Mouse (Mus musculus) midbrain, postnatal 0 days (tissue): ENCODE data around the gene Ankrd11. TPM values are rescaled to one million over a fixed set of nuclear protein-coding genes. Genes with fewer than 3 reads are reported as not detected.

Experiments used
- ATAC-seq: fragments of 200-750 bp; cut with Nextera tagmentation; 2 replicates; pipeline ENCODE4 v1.8.0; 2017; ENCODE audit warnings: moderate number of reproducible peaks, mild to moderate bottlenecking, moderate TSS enrichment, moderate library complexity; ENCODE audit not compliant: low FRiP score
- DNase-seq: peaks from one replicate; pipeline ENCODE4 v3.0.0-alpha.2; 2015; ENCODE audit warnings: low spot score
- H3K27ac ChIP-seq: fragments of 300-500 bp; sonication (generic); 2 replicates; pipeline ENCODE4 v1.5.1; 2014; ENCODE audit warnings: low read depth, mild to moderate bottlenecking, low read length, mixed read lengths
- H3K27me3 ChIP-seq: fragments of 300-500 bp; sonication (generic); 2 replicates; pipeline ENCODE4 v1.6.1; 2014; ENCODE audit warnings: low read length, control low read depth, mixed read lengths; ENCODE audit not compliant: insufficient read depth
- H3K36me3 ChIP-seq: fragments of 300-500 bp; sonication (generic); 2 replicates; pipeline ENCODE4 v1.6.1; 2014; ENCODE audit warnings: low read length, control low read depth, mixed read lengths; ENCODE audit not compliant: insufficient read depth
- H3K4me1 ChIP-seq: fragments of 300-500 bp; sonication (generic); 2 replicates; pipeline ENCODE4 v1.6.1; 2014; ENCODE audit warnings: mild to moderate bottlenecking, control low read depth, antibody characterized with exemption, low read length, mixed read lengths; ENCODE audit not compliant: insufficient read depth
- H3K4me2 ChIP-seq: fragments of 300-500 bp; sonication (generic); 2 replicates; pipeline ENCODE4 v1.6.1; 2014; ENCODE audit warnings: low read depth, mild to moderate bottlenecking, low read length, mixed read lengths; ENCODE audit not compliant: poor library complexity, severe bottlenecking
- H3K4me3 ChIP-seq: fragments of 300-500 bp; sonication (generic); 2 replicates; pipeline ENCODE4 v1.5.1; 2014; ENCODE audit warnings: low read depth, mild to moderate bottlenecking, low read length, moderate library complexity
- H3K9ac ChIP-seq: fragments of 300-500 bp; sonication (generic); replicated peaks from 2 replicates; pipeline ENCODE4 v1.6.1; 2014; ENCODE audit warnings: mild to moderate bottlenecking, low read length, moderate library complexity, mixed read lengths; ENCODE audit not compliant: poor library complexity, severe bottlenecking
- H3K9me3 ChIP-seq: fragments of 300-500 bp; sonication (generic); 2 replicates; pipeline ENCODE4 v1.6.1; 2016; ENCODE audit warnings: low read length, control low read depth
- CTCF ChIP-seq: IDR thresholded peaks from 2 replicates; pipeline ENCODE4 v1.5.1; 2016; ENCODE audit warnings: antibody characterized with exemption, mild to moderate bottlenecking
- WGBS: fragments of 180-500 bp; shearing (Covaris S2); extraction: QIAGEN DNeasy Blood & Tissue Kit; methylation state at CpG from one replicate; pipeline ENCODE4 v1.1.7; 2014; 5-methylcytosine and 5-hydroxymethylcytosine counted together
- polyA plus RNA-seq: library from polyadenylated mRNA; unstranded; fragments of >200 nt; fragmentation: Nextera tagmentation; extraction: Ambion mirVana; gene quantifications from 2 replicates; pipeline ENCODE4 v1.2.1, GENCODE M21; 2015
- total RNA-seq: library from RNA; depleted of rRNA; stranded (reverse); fragments of >200 nt; gene quantifications from 2 replicates; pipeline ENCODE4 v1.2.3, GENCODE M21; 2014

Gene Ankrd11
- total and polyA plus RNA-seq, 2 experiments from 2014 or later = 78.7 to 98.3 TPM

DNA sequence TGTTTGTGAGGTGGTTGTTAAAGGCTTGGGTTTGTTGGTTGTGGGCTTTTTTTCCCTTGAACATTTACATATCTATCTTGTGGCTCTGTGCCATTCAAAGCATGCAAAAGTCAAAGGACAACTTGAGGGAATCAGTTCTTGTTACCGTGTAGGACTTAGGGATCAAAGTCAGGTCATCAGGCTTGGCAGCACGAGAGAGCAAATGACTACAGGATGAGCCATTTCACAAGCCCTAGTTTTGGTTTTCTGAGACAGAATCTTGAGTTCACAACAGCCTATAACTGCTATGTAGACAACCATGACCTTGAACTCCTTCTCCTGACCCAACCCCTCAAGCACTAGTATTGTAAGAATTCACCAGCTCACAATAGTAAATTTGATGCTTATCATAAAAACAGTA lies 3.7 kb downstream of the Ankrd11 start:
- no peak for TF ChIP-seq CTCF
- DNase-seq (no peak), ATAC-seq (no peak)
- H3K36me3 ChIP-seq = no peaks in the 10 kb centered on the region
- no peaks in the 10 kb centered on the region for H3K27me3 ChIP-seq
- no peak overlapping the region for H3K9ac ChIP-seq
- H3K4me2 ChIP-seq = no peak overlapping the region
- WGBS = 48% methylated on average over 2 of the region's 2 CpGs
- no peak overlapping the region for H3K4me3 ChIP-seq
- H3K9me3 ChIP-seq = no peaks in the 10 kb centered on the region
- H3K4me1 ChIP-seq = peaks cover 19% of the 10 kb centered on the region
- no peak overlapping the region for H3K27ac ChIP-seq

DNA sequence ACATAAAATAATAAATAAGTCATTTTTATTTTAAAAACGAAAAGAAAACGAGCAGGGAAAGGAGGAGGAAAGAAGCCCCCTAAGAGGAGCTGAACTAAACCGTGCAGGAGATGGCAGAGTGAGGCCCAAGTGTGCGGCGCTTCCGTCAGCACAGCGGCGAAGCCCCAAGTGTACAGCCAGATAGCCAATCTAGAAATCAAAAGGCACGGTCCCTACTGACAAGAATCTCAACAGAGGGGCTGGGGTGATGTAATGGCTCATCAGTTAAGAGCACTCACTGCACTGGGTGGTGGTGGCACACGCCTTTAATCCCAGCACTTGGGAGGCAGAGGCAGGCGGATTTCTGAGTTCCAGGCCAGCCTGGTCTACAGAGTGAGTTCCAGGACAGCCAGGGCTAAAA lies 4.6 kb downstream of the Ankrd11 start:
- H3K9ac ChIP-seq = no peak overlapping the region
- WGBS = 85% methylated on average over 11 of the region's 11 CpGs
- no peaks in the 10 kb centered on the region for H3K9me3 ChIP-seq
- H3K36me3 ChIP-seq = no peaks in the 10 kb centered on the region
- DNase-seq (no peak), ATAC-seq (no peak)
- H3K4me1 ChIP-seq = peaks cover 16% of the 10 kb centered on the region
- H3K27ac ChIP-seq = no peak overlapping the region
- H3K4me2 ChIP-seq = no peak overlapping the region
- no peak overlapping the region for H3K4me3 ChIP-seq
- H3K27me3 ChIP-seq = no peaks in the 10 kb centered on the region
- TF ChIP-seq CTCF = no peak

DNA sequence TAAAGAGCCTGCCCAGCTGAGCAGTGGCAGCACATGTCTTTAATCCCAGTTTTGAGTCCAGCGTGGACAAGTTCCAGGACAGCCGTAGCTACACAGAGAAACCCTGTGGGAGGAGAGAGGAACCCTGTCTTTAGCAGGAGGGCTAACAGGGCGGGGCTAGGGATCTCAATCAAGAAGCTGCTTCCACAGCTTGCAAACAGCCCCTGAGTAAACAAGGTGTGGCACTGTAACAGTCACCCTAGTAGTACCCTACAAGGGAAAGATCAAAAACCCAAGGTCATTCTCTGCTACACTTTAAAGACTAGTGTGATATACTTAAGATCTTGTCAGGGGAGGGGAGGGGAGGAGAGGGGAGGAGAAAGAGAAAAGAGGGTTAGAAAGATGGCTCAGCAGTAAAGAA lies 5.1 kb downstream of the Ankrd11 start:
- Histone ChIP-seq H3K9ac (no peak overlapping the region), H3K27me3 (no peaks in the 10 kb centered on the region), H3K36me3 (no peaks in the 10 kb centered on the region), H3K4me2 (no peak overlapping the region), H3K4me3 (no peak overlapping the region), H3K4me1 (peaks cover 16% of the 10 kb centered on the region), H3K27ac (no peak overlapping the region), H3K9me3 (no peaks in the 10 kb centered on the region)
- DNase-seq = no peak
- WGBS = 57% methylated on average over 3 of the region's 3 CpGs
- TF ChIP-seq CTCF = no peak
- no peak for ATAC-seq

DNA sequence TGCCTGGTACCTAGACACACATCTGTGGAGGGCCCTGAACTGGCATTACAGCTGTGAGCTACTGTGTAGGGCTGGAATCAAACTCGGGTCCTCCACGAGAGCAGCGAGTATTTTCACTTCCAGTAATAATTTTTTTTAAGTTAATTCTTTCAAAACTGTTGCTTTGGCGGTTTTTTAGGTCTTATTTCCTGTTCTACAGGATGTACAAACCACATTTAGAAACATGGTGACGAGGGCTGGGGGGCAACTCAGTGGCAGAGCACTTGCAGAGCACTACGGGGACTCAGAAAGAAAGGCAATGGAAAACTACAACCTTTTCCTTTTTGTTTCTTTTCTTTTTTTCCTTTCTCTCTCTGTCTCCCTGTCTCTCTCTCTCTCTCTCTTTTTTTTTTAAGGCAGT lies 7.9 kb downstream of the Ankrd11 start:
- 82% methylated on average over 6 of the region's 6 CpGs for WGBS
- Histone ChIP-seq H3K4me2 (no peak overlapping the region), H3K9me3 (no peaks in the 10 kb centered on the region), H3K4me3 (no peak overlapping the region), H3K9ac (no peak overlapping the region), H3K36me3 (no peaks in the 10 kb centered on the region), H3K4me1 (peaks cover under 1% of the 10 kb centered on the region; the same call in 1 of the 2 replicates), H3K27me3 (no peaks in the 10 kb centered on the region), H3K27ac (no peak overlapping the region)
- TF ChIP-seq CTCF = no peak
- ATAC-seq (no peak), DNase-seq (no peak)

DNA sequence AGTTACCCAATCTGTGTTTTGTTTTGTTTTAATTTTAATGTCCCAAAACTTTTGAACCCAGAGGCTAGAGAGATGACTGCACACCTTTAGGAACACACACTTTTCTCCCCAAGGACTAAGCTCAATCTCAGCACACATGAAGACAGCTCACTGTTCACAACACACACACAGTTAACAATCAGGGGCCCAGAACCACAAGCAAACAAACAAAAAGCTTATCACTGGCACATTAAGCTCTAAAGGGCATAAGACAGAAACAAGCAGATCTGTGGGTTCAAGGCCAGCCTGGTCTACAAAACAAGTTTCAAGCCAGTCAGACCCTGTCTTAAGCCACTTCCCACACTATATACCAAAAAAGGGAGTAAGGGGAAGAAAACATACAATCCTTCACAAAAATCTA lies 8.6 kb downstream of the Ankrd11 start:
- Histone ChIP-seq H3K4me3 (no peak overlapping the region), H3K4me1 (no peaks in the 10 kb centered on the region; the same call in 1 of the 2 replicates), H3K36me3 (no peaks in the 10 kb centered on the region), H3K27me3 (no peaks in the 10 kb centered on the region), H3K4me2 (no peak overlapping the region), H3K9ac (no peak overlapping the region), H3K9me3 (no peaks in the 10 kb centered on the region), H3K27ac (no peak overlapping the region)
- no peak for DNase-seq
- no peak for TF ChIP-seq CTCF
- no peak for ATAC-seq

DNA sequence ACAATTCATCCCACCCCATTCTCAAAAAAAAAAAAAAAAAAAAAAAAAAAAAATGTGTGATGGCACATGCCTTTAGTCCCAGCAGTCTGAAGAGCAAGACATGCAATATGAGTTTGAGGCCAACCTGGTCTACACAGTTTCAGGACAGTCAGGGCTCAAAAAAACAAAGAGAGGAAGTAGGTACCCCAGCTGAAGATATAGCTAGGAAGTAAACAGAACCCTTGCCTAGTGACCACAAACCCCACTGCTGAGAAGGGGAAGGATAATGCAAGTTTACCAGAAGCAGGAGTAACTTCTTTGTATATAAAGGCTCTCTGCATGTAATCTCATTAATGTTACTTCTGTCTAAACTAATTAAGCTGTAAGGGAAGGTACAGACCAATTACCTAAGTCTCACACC lies 9.3 kb downstream of the Ankrd11 start:
- Histone ChIP-seq H3K9me3 (no peaks in the 10 kb centered on the region), H3K4me1 (no peaks in the 10 kb centered on the region; the same call in 1 of the 2 replicates), H3K27me3 (no peaks in the 10 kb centered on the region), H3K4me3 (no peak overlapping the region), H3K27ac (no peak overlapping the region), H3K36me3 (no peaks in the 10 kb centered on the region), H3K9ac (no peak overlapping the region), H3K4me2 (no peak overlapping the region)
- no peak for TF ChIP-seq CTCF
- DNase-seq (no peak), ATAC-seq (no peak)
